Mouse (Mus musculus) layer of hippocampus, adult 8-10 months (tissue): Measurements from ENCODE around the gene Gm2431. TPM values are rescaled to one million over a fixed set of nuclear protein-coding genes. Genes with fewer than 3 reads are reported as not detected.

Source experiments
- DNase-seq, 2 experiments: peaks; one replicate each; pipeline ENCODE4 v3.0.0; 2022; ENCODE audit warnings: low spot score in 2 of 2
- total RNA-seq, 4 experiments: library from RNA; stranded (reverse); gene quantifications; 2 replicates each; pipeline ENCODE4 v1.2.4; 2022

The Gm2431 gene
- total RNA-seq, 4 experiments from 2014 or later, result not detected

GRCm38 (mm10) chr7:142211559-142211958, 46.6 kb downstream of the Gm2431 start, which contains the start of gene Gm7579:
Gene Gm7579 (plus strand): TSS chr7:142211859.
- DNase-seq, result no peak

Other genes starting within 250 kb of the Gm2431 start
- 10 to 100 TPM; 28.9 to 34.4 (median 30.9) TPM for gene Mob2, start 197.3 kb downstream of the Gm2431 start, total RNA-seq
- gene Dusp8, start 162.5 kb downstream of the Gm2431 start, total RNA-seq, result 100 to 1,000 TPM; 103 to 110 (median 106) TPM
- not detected for gene Gm45618, start 137.6 kb downstream of the Gm2431 start, total RNA-seq
- not detected for gene Gm39115, start 122.3 kb downstream of the Gm2431 start, total RNA-seq
- not detected for gene Gm45337, start 113.7 kb downstream of the Gm2431 start, total RNA-seq
- not detected for gene Gm29735, start 101.2 kb downstream of the Gm2431 start, total RNA-seq
- not detected for gene Gm4553, start 92.6 kb downstream of the Gm2431 start, total RNA-seq
- not detected for gene Krtap5-2, start 82.3 kb downstream of the Gm2431 start, total RNA-seq
- gene Gm10153, start 68.0 kb downstream of the Gm2431 start, total RNA-seq, result not detected
- not detected for gene Krtap5-3, start 57.0 kb downstream of the Gm2431 start, total RNA-seq
- gene Gm7579, start 46.5 kb downstream of the Gm2431 start, total RNA-seq, result not detected
- gene Krtap5-5, start 28.4 kb downstream of the Gm2431 start, total RNA-seq, result not detected
- gene Gm40460, start 17.3 kb downstream of the Gm2431 start, total RNA-seq, result not detected
- gene Gm4559, start 16.0 kb upstream of the Gm2431 start, total RNA-seq, result not detected
- not detected for gene Krtap5-1, start 38.8 kb upstream of the Gm2431 start, total RNA-seq
- not detected for gene Krtap5-4, start 45.2 kb upstream of the Gm2431 start, total RNA-seq
- gene Ifitm10, start 115.4 kb upstream of the Gm2431 start, total RNA-seq, result 10 to 100 TPM; 33.3 to 40.3 (median 35.8) TPM
- 10 to 100 TPM in 2 of 4 experiments, 1 to 10 TPM in 2; 2.0 to 27.5 (median 16.4) TPM for gene Gm49369, start 124.3 kb upstream of the Gm2431 start, total RNA-seq
- 1,000 to 10,000 TPM in 2 of 4 experiments, 100 to 1,000 TPM in 2; 302 to 1,974 (median 897) TPM for gene Ctsd, start 129.7 kb upstream of the Gm2431 start, total RNA-seq
- gene Syt8, start 176.5 kb upstream of the Gm2431 start, total RNA-seq, result 1 to 10 TPM in 2 of 4 experiments, under 1 TPM in 1, not detected in 1; 0.29 to 2.3 (median 1.9) TPM
- 1 to 10 TPM; 1.2 to 4.9 (median 2.7) TPM for gene Tnni2, start 183.5 kb upstream of the Gm2431 start, total RNA-seq
- gene Lsp1, start 202.5 kb upstream of the Gm2431 start, total RNA-seq, result 10 to 100 TPM in 2 of 4 experiments, 1 to 10 TPM in 2; 2.2 to 18.3 (median 8.4) TPM
- 1 to 10 TPM in 2 of 4 experiments, not detected in 2; 1.2 to 3.8 TPM for gene Tnnt3, start 240.5 kb upstream of the Gm2431 start, total RNA-seq